Mouse (Mus musculus) heart, embryonic 14.5 days (tissue): ENCODE data around the gene Nebl. TPM values are rescaled to one million over a fixed set of nuclear protein-coding genes. Genes with fewer than 3 reads are reported as not detected.
"Not testable (repeated sequence)": the region's sequence is repeated elsewhere in the genome, so short reads cannot be mapped to it uniquely, and the experiment has no call there.

ENCODE experiments used
- ATAC-seq: fragments of 200-750 bp; cut with Nextera tagmentation; 2 replicates; pipeline ENCODE4 v1.8.0; 2017; ENCODE audit warnings: low read depth, moderate TSS enrichment; ENCODE audit not compliant: insufficient number of reproducible peaks, insufficient read depth, low FRiP score
- H3K27ac ChIP-seq, 2 experiments: fragments of 200-500 bp in 1 of 2; fragments of 300-500 bp in 1 of 2; sonication (generic) in 1 of 2; replicated peaks in 1 of 2; 2 replicates each; pipeline ENCODE4 v1.5.1; 2012 to 2014; ENCODE audit warnings: low read depth in 2 of 2, low read length in 2 of 2, control low read depth in 1 of 2, mild to moderate bottlenecking in 1 of 2, mixed read lengths in 1 of 2; ENCODE audit not compliant: control insufficient read depth in 1 of 2, insufficient read depth in 1 of 2
- H3K27me3 ChIP-seq: fragments of 300-500 bp; sonication (generic); 2 replicates; pipeline ENCODE4 v1.6.1; 2014; ENCODE audit warnings: mild to moderate bottlenecking, low read length, control low read depth; ENCODE audit not compliant: control insufficient read depth, insufficient read depth
- H3K36me3 ChIP-seq: fragments of 300-500 bp; sonication (generic); 2 replicates; pipeline ENCODE4 v1.6.1; 2014; ENCODE audit warnings: mild to moderate bottlenecking, control low read depth, low read length, mixed read lengths; ENCODE audit not compliant: control insufficient read depth, insufficient read depth
- H3K4me1 ChIP-seq, 2 experiments: fragments of 200-500 bp in 1 of 2; fragments of 300-500 bp in 1 of 2; sonication (generic) in 1 of 2; 2 replicates each; pipeline ENCODE4 v1.6.1; 2012 to 2014; ENCODE audit warnings: low read length in 2 of 2, control low read depth in 1 of 2, mixed read lengths in 1 of 2; ENCODE audit not compliant: control insufficient read depth in 2 of 2, insufficient read depth in 2 of 2
- H3K4me2 ChIP-seq: fragments of 300-500 bp; sonication (generic); 2 replicates; pipeline ENCODE4 v1.6.1; 2014; ENCODE audit warnings: mild to moderate bottlenecking, low read length
- H3K4me3 ChIP-seq, 2 experiments: fragments of 200-500 bp in 1 of 2; fragments of 300-500 bp in 1 of 2; sonication (generic) in 1 of 2; 2 replicates each; pipeline ENCODE4 v1.5.1; 2012 to 2014; ENCODE audit warnings: low read length in 2 of 2, mild to moderate bottlenecking in 2 of 2, control low read depth in 1 of 2, low read depth in 1 of 2, moderate library complexity in 1 of 2; ENCODE audit not compliant: control insufficient read depth in 1 of 2, insufficient read depth in 1 of 2
- H3K9ac ChIP-seq: fragments of 300-500 bp; sonication (generic); 2 replicates; pipeline ENCODE4 v1.6.1; 2014; ENCODE audit warnings: mild to moderate bottlenecking, low read length
- H3K9me3 ChIP-seq: fragments of 300-500 bp; sonication (generic); 2 replicates; pipeline ENCODE4 v1.6.1; 2016; ENCODE audit warnings: low read length, control low read depth; ENCODE audit not compliant: control insufficient read depth
- WGBS: fragments of 180-500 bp; shearing (Covaris S2); extraction: QIAGEN DNeasy Blood & Tissue Kit; methylation state at CpG from one replicate; pipeline ENCODE4 v1.1.7; 2014; 5-methylcytosine and 5-hydroxymethylcytosine counted together
- microRNA-seq: library from miRNA; unstranded; fragments of <30 nt; microRNA quantifications from one replicate; pipeline ENCODE4, GENCODE M21; 2016
- polyA plus RNA-seq: library from polyadenylated mRNA; unstranded; fragments of >200 nt; fragmentation: Nextera tagmentation; extraction: Ambion mirVana; gene quantifications from 2 replicates; pipeline ENCODE4 v1.2.1, GENCODE M21; 2014

Gene Nebl
- polyA plus RNA-seq, 1 experiment from 2014 or later = 364 TPM

- WGBS = 74% methylated on average over 4 of the region's 5 CpGs
Observed at GRCm38 (mm10) chr2:17295257-17295656, 436.0 kb downstream of the Nebl start.

More at GRCm38 (mm10) chr2:17295257-17295656, 436.0 kb downstream of the Nebl start:
- not testable (repeated sequence) for H3K9ac ChIP-seq, H3K4me1 ChIP-seq, H3K9me3 ChIP-seq, H3K27me3 ChIP-seq, H3K4me3 ChIP-seq, H3K4me2 ChIP-seq, ATAC-seq, H3K27ac ChIP-seq, H3K36me3 ChIP-seq

Small RNA genes within 50 kb of the gene (microRNA-seq; reads per million reads assigned to microRNA genes)
- gene Mir6419 = not detected
